Mouse (Mus musculus): Measurements from ENCODE around the gene Tmem248. TPM values are rescaled to one million over a fixed set of nuclear protein-coding genes. Genes with fewer than 3 reads are reported as not detected.

The Tmem248 gene
- polyA plus RNA-seq, 1 experiment = 23.6 TPM

DNA sequence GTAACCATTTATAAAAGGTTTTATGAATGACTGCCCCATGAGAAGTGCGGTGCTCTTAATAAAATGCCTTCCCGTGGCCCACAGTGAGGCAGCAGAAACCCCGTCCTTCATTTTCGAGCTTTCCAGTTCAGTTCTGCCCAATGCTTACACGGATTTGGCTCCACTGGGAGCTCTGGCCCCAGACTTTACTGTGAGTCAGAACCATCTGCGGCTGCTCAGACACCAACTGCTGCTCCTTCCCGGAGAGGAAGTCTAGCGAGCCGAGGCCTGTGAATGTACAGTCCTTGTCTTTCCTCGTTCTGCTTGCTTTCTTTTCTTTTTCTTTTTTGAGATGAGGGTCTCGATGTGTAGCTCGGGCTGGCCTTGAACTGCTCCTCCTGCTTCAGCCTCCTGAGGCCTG lies 73.9 kb downstream of the Tmem248 start:
- Histone ChIP-seq H3K4me1 (ENCODE audit: control insufficient read depth, insufficient read depth, insufficient read length, low read length) (no peaks in the 10 kb centered on the region), H3K36me3 (ENCODE audit: control insufficient read depth, insufficient read depth, low read length) (peaks cover 18% of the 10 kb centered on the region), H3K4me3 (ENCODE audit: low read depth, low read length) (no peak overlapping the region), H3K27me3 (ENCODE audit: control insufficient read depth, insufficient read depth, low read length) (no peaks in the 10 kb centered on the region), H3K27ac (ENCODE audit: insufficient read depth, low read depth, low read length) (no peak overlapping the region)
- 94% methylated on average over 12 of the region's 12 CpGs for WGBS
- TF ChIP-seq POLR2A (IDR thresholded peaks at IDR 0.05; ENCODE audit: low read depth, low read length) (no peak), CTCF (IDR thresholded peaks at IDR 0.05; ENCODE audit: extremely low read depth, insufficient read length, insufficient replicate concordance, low read depth, low read length) (no peak)

GRCm38 (mm10) chr5:130292976-130293375 lies 76.1 kb downstream of the Tmem248 start:
- 93% methylated on average over 4 of the region's 4 CpGs for WGBS
- Histone ChIP-seq H3K4me3 (ENCODE audit: low read depth, low read length) (no peak overlapping the region), H3K36me3 (ENCODE audit: control insufficient read depth, insufficient read depth, low read length) (peaks cover 25% of the 10 kb centered on the region), H3K27me3 (ENCODE audit: control insufficient read depth, insufficient read depth, low read length) (no peaks in the 10 kb centered on the region), H3K4me1 (ENCODE audit: control insufficient read depth, insufficient read depth, insufficient read length, low read length) (no peaks in the 10 kb centered on the region), H3K27ac (ENCODE audit: insufficient read depth, low read depth, low read length) (no peak overlapping the region)
- TF ChIP-seq CTCF (IDR thresholded peaks at IDR 0.05; ENCODE audit: extremely low read depth, insufficient read length, insufficient replicate concordance, low read depth, low read length) = no peak
- no peak for TF ChIP-seq POLR2A (IDR thresholded peaks at IDR 0.05; ENCODE audit: low read depth, low read length)

Other genes starting within 250 kb of the Tmem248 start
- gene Gusb, start 214.0 kb upstream of the Tmem248 start, polyA plus RNA-seq (2012; rRNA removed) = 11.9 and 13.9 TPM in 2 replicates
- 35.9 and 54.6 TPM in 2 replicates for gene Asl, start 187.8 kb upstream of the Tmem248 start, polyA plus RNA-seq (2012; rRNA removed)
- gene Crcp, start 187.8 kb upstream of the Tmem248 start, polyA plus RNA-seq (2012; rRNA removed) = 6.6 and 9.7 TPM in 2 replicates
- gene Tpst1, start 143.8 kb upstream of the Tmem248 start, polyA plus RNA-seq (2012; rRNA removed) = 4.4 and 4.8 TPM in 2 replicates
- gene Kctd7, start 72.2 kb upstream of the Tmem248 start, polyA plus RNA-seq (2012; rRNA removed) = 1.3 TPM in 2 replicates
- 7.6 and 11.5 TPM in 2 replicates for gene Rabgef1, start 45.3 kb upstream of the Tmem248 start, polyA plus RNA-seq (2012; rRNA removed)
- 13.0 and 24.2 TPM in 2 replicates for gene Sbds, start 38.4 kb downstream of the Tmem248 start, polyA plus RNA-seq (2012; rRNA removed)
- gene Tyw1, start 38.5 kb downstream of the Tmem248 start, polyA plus RNA-seq (2012; rRNA removed) = 5.7 and 5.8 TPM in 2 replicates
- gene Caln1, start 152.4 kb downstream of the Tmem248 start, polyA plus RNA-seq (2012; rRNA removed) = not detected in 2 replicates
- not detected in 2 replicates for gene A330070K13Rik, start 167.6 kb downstream of the Tmem248 start, polyA plus RNA-seq (2012; rRNA removed)